Mouse (Mus musculus) cerebellum, adult 9-10 months (tissue): ENCODE data around the gene Hbq1a.
A peak's percentile ranks its signal among the peaks of the same experiment; 100 is the strongest.
"Not testable (repeated sequence)": the region's sequence is repeated elsewhere in the genome, so short reads cannot be mapped to it uniquely, and the experiment has no call there.

ENCODE experiments used
- DNase-seq: peaks from one replicate; pipeline ENCODE4 v3.0.0; 2022

Gene Hbq1a

DNA sequence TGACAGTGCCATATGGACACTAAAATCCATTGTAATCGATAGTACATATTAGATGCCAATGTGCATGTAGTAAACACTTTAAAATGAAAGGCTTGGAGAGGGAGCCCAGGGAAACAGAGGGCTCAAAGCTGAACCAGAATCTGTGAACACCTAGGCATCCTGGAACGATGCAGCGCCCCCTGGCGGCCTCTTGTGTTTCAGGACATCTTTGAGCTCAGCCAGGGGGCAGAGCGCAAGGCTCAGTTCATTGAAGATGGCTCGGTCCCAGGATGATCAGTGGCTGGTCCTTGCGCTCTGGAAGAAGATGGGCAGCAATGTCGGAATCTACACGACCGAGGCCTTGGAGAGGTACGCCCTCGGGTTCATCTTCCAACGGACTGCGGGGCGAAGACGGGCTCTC is at the start of gene Hbq1a:
Gene Hbq1a, plus strand, starts transcription at position 205 of the 400 bp plus-strand sequence.
- DNase-seq, result peak; percentile 70

DNA sequence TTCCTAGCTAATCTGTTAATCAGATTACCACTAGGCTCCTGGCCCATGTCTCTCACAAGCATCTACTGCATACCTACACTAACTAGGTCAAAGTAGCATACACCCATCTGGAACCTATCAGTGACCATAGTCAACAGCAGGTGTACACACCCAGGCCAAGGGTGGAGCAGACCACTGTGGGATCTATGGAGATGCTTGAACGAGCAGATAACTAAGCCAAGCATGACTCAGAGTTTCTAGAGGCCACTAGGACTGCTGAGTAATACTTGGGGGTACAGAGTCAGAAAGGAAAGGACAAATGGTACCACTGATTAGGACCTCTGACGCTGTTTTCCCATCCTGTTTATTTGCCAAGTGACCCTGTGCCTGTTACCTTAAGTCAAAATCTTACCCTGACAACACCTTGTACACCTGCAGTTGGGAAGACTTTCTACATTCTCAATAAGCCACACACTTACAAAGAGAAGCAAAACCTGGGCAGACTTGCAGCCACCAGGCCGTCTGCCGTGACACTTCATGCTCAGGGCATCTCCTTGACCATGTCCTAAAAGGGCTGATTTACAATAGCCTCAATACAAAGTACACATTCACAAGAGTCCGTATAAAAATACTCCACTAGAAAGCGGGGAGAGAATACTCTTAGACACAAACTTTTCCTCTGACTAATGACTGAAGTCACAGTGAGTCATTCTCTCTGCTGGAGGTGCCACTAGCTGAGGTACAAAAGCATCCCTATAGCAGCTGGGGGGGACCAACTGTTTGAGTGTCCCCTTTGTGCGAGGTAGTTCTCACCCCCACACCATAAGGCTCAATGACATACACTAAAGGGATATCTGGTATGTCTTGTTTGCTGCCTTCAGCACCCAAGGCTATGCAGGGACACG is 48.7 kb upstream of the Hbq1a start:
- DNase-seq, result no peak

DNA sequence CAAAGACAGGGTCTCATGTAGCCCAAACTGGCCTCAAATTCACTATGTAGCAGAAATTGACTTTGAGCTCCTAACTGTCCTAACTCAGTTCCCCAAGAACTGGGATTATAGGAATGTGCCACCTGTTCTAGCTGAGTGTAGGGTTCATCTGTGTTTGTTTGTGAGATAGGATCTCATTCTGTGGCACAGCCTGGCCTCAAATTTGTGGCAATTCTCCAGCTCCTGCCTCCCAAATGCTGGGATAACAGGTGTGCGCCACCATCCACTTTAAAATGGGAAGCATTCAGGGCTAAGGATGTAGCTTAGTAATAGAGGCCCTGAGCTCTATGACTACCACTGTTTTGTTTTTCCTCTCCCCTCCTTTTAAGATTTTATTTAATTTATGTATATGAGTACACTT is 46.7 kb upstream of the Hbq1a start:
- DNase-seq, result peak; percentile 52

DNA sequence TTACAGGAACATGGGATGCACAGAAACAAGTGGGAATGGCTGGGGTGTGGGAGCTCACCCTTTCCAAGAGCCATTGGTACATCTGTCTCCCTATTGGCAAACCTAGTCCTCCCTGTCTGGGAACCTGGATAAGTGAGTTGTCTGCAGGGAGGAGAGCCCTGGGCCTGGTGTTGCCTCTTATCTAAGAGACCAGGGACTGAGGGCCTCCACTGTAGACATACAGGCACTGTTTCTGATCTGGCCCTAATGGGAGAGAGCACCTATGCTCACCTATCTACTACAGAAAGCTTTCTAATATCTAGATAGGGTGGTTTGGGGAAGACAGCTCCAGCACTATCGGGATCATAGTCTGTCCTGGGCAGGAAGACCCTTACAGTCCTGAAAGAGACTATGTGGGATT is 43.7 kb upstream of the Hbq1a start:
- DNase-seq, result no peak

DNA sequence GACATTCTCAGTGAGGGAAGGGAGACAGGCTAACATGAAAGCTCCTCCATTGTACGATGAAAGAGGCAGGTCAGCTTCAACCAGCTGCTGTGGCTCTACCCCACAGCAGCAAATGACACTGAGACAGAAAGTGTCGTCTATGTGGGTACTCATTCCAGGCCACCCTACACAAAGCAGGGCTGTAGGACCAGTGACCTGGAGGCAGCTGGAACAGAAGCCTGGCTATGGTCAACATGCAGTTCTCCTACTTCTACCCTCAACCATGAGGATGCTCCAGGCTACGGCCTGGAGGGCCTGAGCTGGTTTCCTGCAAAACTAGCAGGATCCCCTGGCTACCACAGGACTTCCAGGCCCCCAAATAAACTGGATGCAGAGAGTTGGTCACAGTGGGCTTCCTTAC is 43.3 kb upstream of the Hbq1a start:
- DNase-seq, result no peak

DNA sequence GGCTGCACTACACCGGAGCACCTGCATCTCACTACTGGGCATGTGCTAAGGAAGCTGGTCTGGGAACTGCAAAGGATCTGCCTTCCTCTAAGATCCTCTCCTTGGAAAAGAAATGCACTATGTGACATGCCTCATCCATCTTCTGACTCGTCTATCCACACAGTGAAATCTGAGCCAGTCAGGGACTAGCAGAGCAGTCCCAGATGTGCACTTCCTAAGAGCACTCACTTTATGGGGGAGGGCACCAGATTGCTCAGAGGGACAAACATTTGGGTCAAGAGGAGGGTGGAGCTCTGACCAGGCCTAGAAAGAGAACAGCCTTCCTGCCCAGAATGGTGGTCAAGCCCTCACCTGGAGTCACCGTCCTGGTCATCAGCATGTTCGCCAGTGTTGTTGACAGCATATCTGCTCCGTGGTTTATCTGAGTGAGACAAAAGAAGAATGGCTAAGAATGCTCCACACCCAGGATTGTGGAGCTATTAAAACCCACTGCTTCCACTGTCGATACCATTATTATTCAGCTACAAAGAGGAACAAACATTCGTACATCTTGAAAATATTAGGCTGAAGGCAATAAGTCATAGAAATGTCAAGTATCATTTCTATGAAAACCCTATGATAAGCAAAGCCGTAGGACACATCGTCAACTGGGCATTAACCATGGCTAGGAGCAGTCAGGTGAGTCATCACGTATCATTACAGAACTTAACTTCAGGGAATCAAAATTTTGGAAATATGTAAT is 37.0 kb upstream of the Hbq1a start:
- no peak for DNase-seq

DNA sequence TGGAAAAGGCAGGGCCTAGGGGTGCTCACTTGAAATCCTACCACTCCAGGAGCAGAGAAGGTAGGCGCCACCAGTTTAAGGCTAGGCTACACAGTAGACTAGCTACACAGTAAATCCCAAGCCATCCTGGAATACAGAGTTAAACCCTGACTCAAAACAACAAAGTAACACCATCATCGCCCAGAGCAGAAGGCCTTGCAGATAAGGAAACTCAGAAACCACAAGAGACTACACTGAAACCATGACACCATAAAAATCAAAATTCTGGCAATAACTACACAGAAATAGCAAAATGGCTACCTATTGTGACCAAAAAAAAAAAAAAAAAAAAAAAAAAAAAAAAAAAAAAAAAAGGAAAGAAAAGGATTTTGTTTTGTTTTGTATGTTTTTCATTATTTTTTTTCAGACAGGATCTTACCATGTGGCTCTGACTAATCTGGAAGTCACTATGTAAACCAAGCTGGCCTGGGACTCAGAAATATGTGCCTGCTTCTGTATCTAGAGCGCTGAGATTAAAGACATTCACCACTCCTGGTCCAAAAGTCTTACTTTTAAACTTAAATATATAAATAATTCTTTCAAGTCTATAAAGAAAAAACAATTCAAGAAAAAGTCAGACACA is 34.6 kb upstream of the Hbq1a start:
- no peak for DNase-seq

DNA sequence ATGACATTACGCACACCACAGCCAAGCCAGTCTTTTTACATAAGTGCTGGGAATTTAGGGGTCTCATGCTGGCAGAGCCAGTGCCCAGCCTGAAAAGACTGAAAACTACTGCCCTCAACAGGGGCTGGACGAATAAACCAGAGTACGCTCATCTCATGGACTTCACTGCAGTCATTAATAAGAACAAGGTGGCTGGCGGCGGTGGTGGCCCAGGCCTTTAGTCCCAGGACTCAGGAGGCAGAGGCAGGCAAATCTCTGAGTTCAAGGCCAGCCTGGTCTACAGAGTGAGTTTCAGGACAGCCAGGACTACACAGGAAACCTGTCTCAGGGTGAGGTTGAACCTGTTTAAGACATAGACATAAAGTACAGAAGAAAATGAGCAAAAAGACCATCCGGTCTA is 33.7 kb upstream of the Hbq1a start:
- DNase-seq, result no peak

DNA sequence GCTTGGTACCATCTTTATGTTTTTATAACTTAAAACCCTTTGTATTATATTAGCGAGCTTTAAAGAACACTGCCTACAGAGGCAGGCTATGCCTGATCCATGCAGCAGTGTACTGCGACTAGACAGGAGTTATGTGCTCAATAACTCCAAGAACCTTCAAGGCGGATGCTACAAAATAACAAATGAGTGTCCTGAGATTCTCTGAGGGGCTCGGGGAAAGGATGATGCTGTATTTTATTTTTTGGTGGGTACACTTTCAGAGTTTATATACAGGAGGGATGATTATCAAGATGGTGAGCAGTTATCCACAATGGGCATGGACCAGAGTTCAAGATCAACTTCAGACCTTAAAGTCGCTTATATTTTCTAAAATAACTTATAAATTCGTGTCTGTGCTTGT is 33.1 kb upstream of the Hbq1a start:
- DNase-seq, result peak; percentile 22

DNA sequence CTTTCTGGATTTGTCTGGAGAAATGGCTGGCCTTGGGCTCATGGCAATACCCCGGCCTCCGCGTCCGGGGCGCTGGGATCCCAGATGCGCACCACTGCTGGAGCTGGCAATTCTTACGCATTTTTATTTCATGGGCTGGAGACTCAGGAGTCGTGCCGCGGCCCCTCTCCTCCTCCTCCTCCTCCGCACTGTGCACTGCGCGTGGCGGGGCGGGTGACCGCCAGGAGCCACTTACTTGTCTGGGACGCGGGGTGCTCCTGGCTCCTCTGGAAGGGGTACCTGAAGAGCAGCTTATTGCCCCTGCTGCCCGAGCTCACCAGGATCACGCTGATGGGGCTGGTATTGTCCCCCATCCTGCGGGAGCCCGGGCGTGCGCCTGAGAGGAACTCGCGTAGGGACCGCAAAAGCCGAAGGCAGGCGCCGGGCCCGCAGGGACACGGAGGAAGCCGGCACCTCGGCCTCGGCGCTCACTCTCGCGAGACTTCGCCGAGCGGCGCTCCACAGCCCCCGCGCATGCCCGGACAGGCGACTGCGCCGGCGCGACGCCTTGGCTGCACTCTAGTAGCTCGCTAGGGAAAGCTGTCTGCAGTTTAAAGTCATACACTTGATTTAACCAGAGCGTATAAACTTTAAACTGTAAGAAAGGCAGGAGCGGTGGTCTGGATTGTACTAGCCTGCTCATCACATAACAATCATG is 32.5 kb upstream of the Hbq1a start, which contains the start of gene Nprl3:
Gene Nprl3, minus strand, starts transcription at position 520 of the 697 bp plus-strand sequence.
- DNase-seq, result peak; percentile 94

DNA sequence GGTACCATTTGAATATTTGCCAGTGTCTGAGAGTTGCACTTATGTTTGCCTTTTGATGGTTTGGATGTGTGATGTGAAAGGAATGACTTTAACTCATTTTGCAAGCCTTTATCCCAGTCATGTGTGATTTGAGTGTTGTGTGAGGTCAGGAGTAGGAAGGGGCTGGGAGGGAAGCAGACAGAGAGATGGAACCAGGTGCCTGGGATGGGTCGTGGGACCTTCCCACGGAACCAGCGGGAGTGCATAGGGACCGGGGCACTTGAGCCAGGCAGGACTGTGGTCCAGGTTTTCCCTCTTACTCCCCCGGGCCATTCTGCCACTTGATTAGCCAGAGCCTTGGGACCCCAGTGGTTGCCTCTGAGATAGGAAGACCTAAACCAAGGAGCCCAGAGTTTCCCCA is 31.9 kb upstream of the Hbq1a start:
- no peak for DNase-seq

DNA sequence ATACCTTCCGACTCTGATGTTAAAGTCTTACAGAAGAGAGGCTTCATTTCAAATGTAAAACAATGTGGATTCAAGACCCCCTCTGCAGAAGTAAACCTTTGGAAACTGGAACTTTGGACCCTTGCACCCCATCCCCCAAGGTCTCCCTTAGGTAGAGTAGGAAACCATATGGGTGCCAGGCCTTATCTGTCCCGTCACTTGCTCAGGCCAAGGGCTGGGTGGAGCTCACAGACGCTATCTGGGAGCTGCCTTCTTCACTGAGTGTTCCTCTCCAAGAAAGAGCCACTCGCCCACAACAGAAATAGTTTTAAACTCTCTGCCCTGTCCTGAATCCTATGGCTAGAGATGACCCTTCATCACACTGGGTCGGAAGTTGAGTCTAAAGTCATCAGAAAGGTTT is 30.9 kb upstream of the Hbq1a start:
- DNase-seq, result no peak

DNA sequence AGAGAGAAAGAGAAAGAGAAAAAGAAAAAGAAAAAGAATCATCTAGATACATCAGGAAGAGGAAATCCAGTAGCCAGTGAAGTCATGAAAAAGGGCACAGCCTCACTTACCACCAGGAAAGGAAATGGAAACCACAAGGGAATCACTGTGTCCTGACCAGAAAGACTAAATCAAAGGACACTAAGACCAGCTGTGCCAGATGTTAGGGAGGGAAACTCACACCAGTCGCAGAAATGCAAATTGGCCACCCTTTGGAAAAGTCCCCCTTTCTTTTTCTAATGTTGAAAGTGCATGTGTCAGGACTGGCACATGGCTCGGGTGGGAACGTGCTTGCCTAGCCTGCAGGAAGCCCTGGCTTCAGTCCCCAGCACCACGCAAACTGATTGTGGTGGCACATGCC is 28.7 kb upstream of the Hbq1a start:
- no peak for DNase-seq

DNA sequence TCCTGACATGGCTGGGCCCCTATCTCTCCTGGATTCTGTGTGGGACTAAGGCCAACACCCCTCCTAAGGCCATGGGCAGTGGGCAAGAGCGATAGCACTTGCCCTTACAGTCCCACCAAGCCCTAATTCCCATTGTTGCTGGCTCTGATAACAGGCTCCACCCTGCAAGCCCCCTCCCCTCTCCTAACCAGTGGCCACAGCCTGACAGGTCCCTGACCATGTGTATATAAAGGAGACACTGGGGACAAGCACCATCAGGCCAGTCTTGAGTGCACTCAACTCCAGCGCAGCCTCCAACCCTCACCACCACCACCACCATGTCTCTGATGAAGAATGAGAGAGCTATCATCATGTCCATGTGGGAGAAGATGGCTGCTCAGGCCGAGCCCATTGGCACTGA is 23.5 kb upstream of the Hbq1a start, which contains the start of gene Hba-x:
Gene Hba-x, plus strand, starts transcription at position 54 of the 400 bp plus-strand sequence.
- no peak for DNase-seq

DNA sequence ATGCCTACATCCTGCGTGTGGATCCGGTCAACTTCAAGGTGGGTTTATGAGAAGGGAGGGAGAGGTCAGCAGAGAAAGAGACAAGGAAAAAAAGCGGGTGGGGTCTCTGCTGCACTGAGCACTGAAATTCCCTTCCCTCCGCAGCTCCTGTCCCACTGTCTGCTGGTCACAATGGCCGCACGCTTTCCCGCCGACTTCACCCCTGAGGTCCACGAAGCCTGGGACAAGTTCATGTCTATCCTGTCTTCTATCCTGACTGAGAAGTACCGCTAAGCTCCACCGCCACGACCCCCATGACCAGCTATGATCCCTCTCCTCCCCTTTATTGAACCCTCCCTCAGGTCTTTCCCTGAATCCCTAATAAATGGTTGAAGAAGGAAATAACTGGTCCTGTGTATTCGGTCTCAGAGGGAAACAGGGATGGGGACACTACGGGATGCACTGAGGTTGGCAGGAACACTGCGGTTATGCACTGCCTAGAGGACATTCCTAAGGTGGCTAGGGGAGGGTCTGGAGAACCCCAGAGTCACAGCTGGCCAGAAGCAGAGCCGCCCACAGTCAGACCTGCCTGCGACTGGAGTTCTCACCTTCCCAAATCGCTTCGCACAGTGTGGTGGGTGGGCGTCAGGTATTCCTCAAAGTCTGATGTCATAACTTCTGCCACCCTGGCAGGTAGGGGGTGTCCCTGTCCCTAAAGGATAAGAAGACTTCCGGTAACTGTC is 22.0 kb upstream of the Hbq1a start:
- no peak for DNase-seq

DNA sequence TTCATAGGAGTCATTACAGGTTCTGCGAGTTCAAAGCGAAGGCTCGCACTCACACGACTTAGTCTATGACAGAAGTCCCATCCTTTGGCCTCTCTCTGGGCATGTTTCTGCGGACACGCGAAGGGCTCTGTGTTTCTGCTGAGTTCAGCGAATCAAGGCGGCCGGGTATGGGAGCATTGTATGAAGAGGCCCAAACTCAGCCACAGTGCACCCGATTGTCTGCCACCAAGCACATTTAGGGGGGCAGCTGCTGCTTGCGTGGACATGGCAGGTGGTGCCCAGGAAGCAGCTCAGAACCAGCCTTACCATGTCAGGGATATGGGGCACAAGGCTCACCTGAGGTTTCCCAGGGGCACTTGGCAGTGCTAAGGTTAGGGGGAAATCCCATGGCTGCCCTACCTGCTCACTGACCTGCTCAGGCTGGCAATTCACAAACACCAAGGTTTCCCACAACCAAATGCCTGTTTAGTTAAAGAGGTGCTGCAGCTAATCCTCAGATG is 21.4 kb upstream of the Hbq1a start:
- no peak for DNase-seq

DNA sequence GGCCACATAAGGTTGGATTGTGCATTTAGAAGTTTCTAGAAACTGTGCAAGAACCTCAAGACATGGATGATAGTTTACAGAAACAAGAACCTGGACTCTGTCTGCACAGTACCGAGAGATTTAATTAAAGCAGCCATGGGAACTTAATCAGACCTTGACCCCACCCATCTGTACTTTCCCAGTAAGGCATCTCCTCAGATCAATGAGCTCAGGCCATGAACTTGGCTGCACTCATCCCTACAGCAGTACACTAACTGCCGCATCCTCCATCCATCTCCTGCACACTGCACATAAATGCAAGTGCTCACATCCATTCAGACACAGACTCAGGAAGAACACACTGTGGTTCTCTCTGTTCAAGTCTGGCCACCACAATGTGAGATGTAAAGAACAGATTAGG is 19.2 kb upstream of the Hbq1a start:
- no peak for DNase-seq

DNA sequence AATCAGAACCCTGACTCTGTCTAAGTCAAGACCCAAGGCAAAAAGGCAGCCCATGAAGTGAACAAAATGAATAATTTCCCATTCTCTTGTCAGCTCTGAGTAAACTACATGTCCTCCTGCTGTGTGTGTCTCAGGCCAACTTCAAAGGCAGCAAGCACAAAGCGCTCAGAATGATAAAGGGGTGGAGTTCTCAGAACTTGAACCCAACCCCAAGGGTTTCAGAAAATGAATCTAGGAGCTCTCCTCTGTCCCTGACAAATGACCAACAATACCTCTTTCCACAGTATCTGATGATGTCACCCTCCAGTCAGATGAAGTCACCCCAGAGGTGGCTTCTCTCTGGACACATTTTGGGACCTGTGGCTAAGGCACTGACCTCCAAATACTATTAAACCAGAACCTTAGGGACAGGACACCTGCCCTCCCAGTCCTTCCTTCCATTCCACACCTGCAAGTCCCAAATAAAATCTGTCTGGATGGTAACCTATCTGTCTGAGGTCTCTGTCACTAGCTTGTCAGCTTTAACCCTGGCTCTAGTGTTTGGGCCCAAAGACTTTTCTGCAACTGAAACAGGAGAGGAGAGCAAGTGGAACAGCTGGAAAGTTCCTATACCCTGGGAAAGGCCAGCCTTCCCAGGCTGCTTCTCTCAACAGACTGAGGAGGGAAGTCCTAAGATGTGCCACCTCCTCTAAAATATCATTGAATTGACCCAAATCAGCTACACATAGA is 18.3 kb upstream of the Hbq1a start:
- no peak for DNase-seq

DNA sequence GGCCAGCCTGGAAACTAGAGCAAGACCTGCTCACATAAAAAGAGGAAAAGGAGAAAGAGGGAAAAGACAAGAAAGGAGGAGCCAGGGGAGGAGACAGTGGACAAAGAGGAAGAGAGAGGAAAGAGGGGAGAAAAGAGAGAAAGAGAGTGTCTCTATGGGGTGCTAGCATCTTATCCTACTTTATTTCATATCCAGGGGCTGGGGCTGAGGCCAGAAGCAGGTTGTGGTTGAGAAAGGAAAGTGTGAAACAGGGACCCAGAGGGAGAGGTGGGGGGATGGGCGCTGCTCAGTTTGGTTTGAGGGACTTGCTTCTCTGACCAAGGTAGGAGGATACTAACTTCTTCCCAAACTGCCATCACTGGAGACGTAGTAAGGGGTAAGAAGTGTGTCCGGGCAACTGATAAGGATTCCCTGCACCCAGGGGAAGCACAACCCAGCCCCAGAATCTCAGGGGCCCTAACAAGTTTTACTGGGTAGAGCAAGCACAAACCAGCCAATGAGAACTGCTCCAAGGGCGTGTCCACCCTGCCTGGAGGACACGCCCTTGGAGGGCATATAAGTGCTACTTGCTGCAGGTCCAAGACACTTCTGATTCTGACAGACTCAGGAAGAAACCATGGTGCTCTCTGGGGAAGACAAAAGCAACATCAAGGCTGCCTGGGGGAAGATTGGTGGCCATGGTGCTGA is 16.6 kb upstream of the Hbq1a start, which contains the start of gene Hba-a1:
Gene Hba-a1, plus strand, starts transcription at position 421 of the 687 bp plus-strand sequence.
- DNase-seq, result not testable (repeated sequence)

DNA sequence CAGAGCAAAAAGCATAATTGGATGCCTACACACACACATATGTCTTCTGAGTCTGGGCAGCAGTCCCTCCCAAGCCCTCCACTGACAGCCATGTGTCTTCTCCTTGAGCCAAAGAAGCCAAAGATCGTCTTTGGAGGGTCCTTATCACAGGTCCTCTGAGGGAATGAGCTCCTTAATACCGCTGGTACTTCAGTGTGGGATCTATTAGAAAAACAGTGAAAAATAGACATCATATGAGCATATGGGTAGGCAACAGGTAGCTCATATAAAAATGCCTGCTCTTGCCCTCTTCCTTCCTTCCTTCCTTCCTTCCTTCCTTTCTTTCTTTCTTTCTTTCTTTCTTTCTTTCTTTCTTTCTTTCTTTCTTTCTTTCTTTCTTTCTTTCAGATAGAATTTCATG is 15.3 kb upstream of the Hbq1a start:
- not testable (repeated sequence) for DNase-seq
